Mouse (Mus musculus) hindbrain, embryonic 10.5 days (tissue): ENCODE measurements at regions not wholly inside any gene's neighbourhood (a gene's known extent, or its start where the extent isn't known, plus 50 kb on each side); places are given as distances from the start of the nearest gene placed in this dataset.

Experiments
- DNase-seq: peaks from one replicate; pipeline ENCODE4 v3.0.0-alpha.2; 2017; ENCODE audit warnings: low spot score
- H3K27ac ChIP-seq: fragments of 300-500 bp; sonication (generic); 2 replicates; pipeline ENCODE4 v1.5.1; 2016; ENCODE audit warnings: mild to moderate bottlenecking, moderate library complexity
- H3K27me3 ChIP-seq: fragments of 300-500 bp; sonication (generic); 2 replicates; pipeline ENCODE4 v1.6.1; 2016; ENCODE audit warnings: mild to moderate bottlenecking; ENCODE audit not compliant: poor library complexity, insufficient read depth, severe bottlenecking
- H3K36me3 ChIP-seq: fragments of 300-500 bp; sonication (generic); 2 replicates; pipeline ENCODE4 v1.6.1; 2016; ENCODE audit warnings: mild to moderate bottlenecking, moderate library complexity
- H3K4me1 ChIP-seq: fragments of 300-500 bp; sonication (generic); replicated peaks from 2 replicates; pipeline ENCODE4 v1.6.1; 2016; ENCODE audit warnings: mild to moderate bottlenecking
- H3K4me3 ChIP-seq: fragments of 300-500 bp; sonication (generic); 2 replicates; pipeline ENCODE4 v1.5.1; 2016; ENCODE audit warnings: mild to moderate bottlenecking, moderate library complexity
- H3K9me3 ChIP-seq: fragments of 300-500 bp; sonication (generic); 2 replicates; pipeline ENCODE4 v1.6.1; 2016; ENCODE audit warnings: mild to moderate bottlenecking, moderate library complexity
- WGBS: fragments of 180-500 bp; shearing (Covaris S2); methylation state at CpG from one replicate; pipeline ENCODE4 v1.1.7; 2016; 5-methylcytosine and 5-hydroxymethylcytosine counted together

DNA sequence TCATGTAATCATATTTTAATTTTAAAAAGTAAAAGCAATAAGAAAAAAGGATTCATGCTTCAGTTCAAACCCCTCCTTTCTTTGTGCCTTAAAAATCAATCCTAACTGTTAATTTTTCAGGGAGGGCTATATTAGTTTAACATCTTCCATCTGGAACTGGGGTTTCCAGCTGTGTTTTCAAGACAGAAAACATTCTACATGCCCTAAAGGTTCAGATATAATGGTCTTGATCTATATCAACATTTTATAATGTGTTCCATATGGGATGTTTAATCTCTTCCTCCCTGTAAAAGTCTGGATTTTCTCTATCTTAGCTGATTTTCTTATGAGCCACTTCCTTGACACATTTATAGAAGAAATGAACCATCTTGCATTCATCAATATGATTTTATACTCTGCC lies 205.9 kb upstream of the Grm7 start:
- Histone ChIP-seq H3K27me3 (no peaks in the 10 kb centered on the region), H3K27ac (no peak overlapping the region), H3K36me3 (no peaks in the 10 kb centered on the region), H3K4me1 (no peaks in the 10 kb centered on the region), H3K4me3 (no peak overlapping the region), H3K9me3 (no peaks in the 10 kb centered on the region)
- no peak for DNase-seq

DNA sequence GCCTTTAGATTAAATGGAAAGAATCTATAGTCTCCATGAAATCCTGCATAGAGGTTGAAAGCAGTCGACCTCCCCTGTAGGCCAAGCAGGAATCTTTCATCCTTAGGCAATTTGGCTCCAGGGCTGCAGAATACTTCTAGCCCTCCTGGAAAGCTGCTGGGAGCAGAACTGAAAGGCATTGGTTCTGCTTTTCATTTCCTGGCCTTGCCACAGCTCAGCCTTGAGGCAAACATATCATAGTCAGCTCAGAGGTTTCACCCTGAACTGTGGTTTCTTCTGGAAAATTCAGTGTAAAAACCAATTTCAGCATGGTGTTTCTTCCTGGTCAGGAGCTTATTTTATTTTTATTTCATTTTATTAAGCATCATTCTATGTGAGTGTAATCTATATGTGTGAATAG lies 182.0 kb upstream of the Grm7 start:
- Histone ChIP-seq H3K36me3 (no peaks in the 10 kb centered on the region), H3K9me3 (no peaks in the 10 kb centered on the region), H3K27ac (no peak overlapping the region), H3K4me1 (no peaks in the 10 kb centered on the region), H3K4me3 (no peak overlapping the region), H3K27me3 (no peaks in the 10 kb centered on the region)
- WGBS, result 51% methylated on average over 1 of the region's 1 CpGs
- no peak for DNase-seq

DNA sequence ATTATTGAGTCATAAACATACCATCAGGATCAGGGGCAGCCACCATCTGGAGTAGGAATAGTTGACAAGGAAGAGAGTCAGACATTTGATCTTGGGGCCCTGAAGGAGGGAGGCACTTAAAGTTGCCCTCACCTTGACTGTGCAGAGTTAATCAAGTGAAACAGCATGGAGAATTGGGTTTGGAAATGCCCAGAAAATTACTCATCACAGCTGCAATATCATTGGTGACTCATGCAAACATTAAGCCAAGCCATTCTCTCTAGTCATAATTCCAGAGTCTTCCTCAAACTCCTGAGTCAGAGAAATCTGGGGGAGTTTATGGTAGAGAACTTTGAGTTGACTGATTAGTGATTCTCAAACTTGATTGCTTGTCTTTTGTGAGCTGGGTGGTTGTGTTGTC lies 177.7 kb upstream of the Grm7 start:
- Histone ChIP-seq H3K9me3 (no peaks in the 10 kb centered on the region), H3K36me3 (no peaks in the 10 kb centered on the region), H3K27ac (no peak overlapping the region), H3K4me1 (no peaks in the 10 kb centered on the region), H3K4me3 (no peak overlapping the region), H3K27me3 (no peaks in the 10 kb centered on the region)
- DNase-seq, result no peak

- WGBS, result 78% methylated on average over 2 of the region's 2 CpGs
- H3K36me3 ChIP-seq, result no peaks in the 10 kb centered on the region
- no peak overlapping the region for H3K27ac ChIP-seq
- no peak for DNase-seq
- no peaks in the 10 kb centered on the region for H3K9me3 ChIP-seq
- no peaks in the 10 kb centered on the region for H3K4me1 ChIP-seq
- H3K4me3 ChIP-seq, result no peak overlapping the region
- no peaks in the 10 kb centered on the region for H3K27me3 ChIP-seq
Measured at GRCm38 (mm10) chr6:110505861-110506260, 139.5 kb upstream of the Grm7 start.

- Histone ChIP-seq H3K36me3 (no peaks in the 10 kb centered on the region), H3K9me3 (no peaks in the 10 kb centered on the region), H3K27ac (no peak overlapping the region), H3K4me1 (no peaks in the 10 kb centered on the region), H3K4me3 (no peak overlapping the region), H3K27me3 (no peaks in the 10 kb centered on the region)
- peak; percentile 2 for DNase-seq
Measured at GRCm38 (mm10) chr6:110510494-110510893, 134.9 kb upstream of the Grm7 start.

DNA sequence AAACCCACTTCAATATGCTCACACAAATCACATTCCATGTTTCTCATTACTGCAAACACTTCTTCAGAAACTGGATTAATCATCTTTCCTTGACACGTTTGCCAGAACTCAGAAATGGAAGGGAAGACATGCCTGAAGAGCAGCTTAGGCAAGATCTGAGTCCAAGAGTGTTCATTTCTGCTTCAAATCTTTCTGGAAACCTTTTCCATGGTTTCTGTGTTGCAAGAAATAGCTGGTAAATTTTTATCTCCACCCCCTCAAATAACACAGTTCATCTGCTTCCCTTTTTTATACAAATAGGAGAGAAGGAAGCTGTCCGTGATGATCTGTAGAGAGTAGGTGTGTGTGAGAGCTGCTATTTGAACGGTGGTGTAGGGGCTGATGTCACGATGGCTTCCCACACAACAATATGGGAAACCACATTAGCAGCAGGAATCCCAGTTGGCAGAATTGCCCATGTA lies 106.6 kb upstream of the Grm7 start:
- no peaks in the 10 kb centered on the region for H3K4me1 ChIP-seq
- H3K9me3 ChIP-seq, result no peaks in the 10 kb centered on the region
- H3K27ac ChIP-seq, result no peak overlapping the region
- WGBS, result 89% methylated on average over 4 of the region's 4 CpGs
- DNase-seq, result no peak
- no peaks in the 10 kb centered on the region for H3K27me3 ChIP-seq
- H3K4me3 ChIP-seq, result no peak overlapping the region
- H3K36me3 ChIP-seq, result no peaks in the 10 kb centered on the region

DNA sequence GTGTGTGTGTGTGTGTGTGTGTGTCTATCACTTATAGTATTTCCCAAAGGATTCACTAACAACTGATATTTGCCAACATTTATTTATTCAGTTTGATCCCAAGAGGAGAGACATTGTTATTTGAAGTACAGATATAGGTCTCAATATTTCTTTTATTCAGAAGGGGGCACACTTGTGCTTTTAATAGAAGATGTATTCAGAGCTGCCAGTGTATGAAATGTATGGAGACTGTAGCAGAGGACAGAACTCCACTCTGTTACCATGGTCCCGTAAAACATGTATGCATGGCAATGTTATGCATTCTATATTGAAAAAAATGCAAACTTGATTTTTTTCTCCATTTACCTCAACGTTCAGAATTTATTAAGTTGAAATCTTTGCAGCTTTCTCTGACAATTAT lies 99.8 kb upstream of the Grm7 start:
- DNase-seq, result no peak
- 72% methylated on average over 2 of the region's 2 CpGs for WGBS

DNA sequence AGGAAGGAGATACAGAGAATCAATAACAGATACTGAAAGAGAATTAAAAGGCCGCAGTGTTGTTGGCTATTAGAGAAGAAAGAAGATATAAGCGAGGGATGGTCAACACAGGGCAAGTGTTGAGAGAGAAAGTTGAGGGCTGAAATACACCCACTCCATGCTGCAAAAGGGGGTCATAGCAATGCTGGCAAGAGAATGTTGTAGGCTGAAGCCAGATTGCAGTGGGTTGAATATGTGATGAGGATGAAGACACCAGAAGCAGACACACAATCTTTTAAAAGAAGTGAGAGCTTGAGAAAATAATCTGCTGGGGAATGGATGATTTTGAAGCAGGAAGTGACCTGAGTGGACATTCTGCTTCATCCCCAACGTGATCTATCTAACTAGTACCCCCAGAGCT lies 90.5 kb upstream of the Grm7 start:
- WGBS, result 82% methylated on average over 3 of the region's 3 CpGs
- H3K27me3 ChIP-seq, result no peaks in the 10 kb centered on the region

More for the DNA sequence above, 99.8 kb upstream of the Grm7 start:
- H3K36me3 ChIP-seq, result no peaks in the 10 kb centered on the region
- no peaks in the 10 kb centered on the region for H3K4me1 ChIP-seq
- H3K9me3 ChIP-seq, result no peaks in the 10 kb centered on the region
- H3K4me3 ChIP-seq, result no peak overlapping the region
- H3K27me3 ChIP-seq, result no peaks in the 10 kb centered on the region
- H3K27ac ChIP-seq, result no peak overlapping the region

GRCm38 (mm10) chr6:110559656-110560055 lies 85.7 kb upstream of the Grm7 start:
- Histone ChIP-seq H3K36me3 (no peaks in the 10 kb centered on the region), H3K4me1 (no peaks in the 10 kb centered on the region), H3K4me3 (no peak overlapping the region), H3K27me3 (no peaks in the 10 kb centered on the region), H3K9me3 (no peaks in the 10 kb centered on the region), H3K27ac (no peak overlapping the region)
- WGBS, result 85% methylated on average over 2 of the region's 2 CpGs
- no peak for DNase-seq

More for the DNA sequence above, 90.5 kb upstream of the Grm7 start:
- H3K36me3 ChIP-seq, result no peaks in the 10 kb centered on the region
- H3K4me3 ChIP-seq, result no peak overlapping the region
- H3K4me1 ChIP-seq, result no peaks in the 10 kb centered on the region
- H3K27ac ChIP-seq, result no peak overlapping the region
- DNase-seq, result no peak
- no peaks in the 10 kb centered on the region for H3K9me3 ChIP-seq

DNA sequence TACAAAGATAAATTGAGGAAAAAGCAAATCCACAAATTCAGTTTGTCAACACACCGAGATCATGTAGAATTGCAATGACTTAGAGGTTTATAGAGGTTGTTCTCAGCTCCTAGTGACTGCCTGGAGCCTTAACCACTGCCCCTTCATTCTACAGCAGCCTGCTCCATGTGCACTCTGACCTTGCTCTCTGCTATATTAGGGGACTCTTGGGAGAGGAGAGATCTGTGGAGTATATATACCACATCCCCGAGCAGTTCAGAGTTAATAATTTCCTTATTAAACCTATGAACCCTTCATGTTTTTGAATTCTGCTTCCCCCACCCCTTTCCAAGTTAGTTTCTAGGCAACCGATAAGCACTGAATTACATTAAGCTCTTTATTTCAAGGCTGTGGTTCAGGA lies 85.0 kb upstream of the Grm7 start:
- Histone ChIP-seq H3K9me3 (no peaks in the 10 kb centered on the region), H3K4me3 (no peak overlapping the region), H3K4me1 (no peaks in the 10 kb centered on the region), H3K36me3 (no peaks in the 10 kb centered on the region), H3K27ac (no peak overlapping the region), H3K27me3 (no peaks in the 10 kb centered on the region)
- no peak for DNase-seq
- WGBS, result 80% methylated on average over 3 of the region's 3 CpGs

DNA sequence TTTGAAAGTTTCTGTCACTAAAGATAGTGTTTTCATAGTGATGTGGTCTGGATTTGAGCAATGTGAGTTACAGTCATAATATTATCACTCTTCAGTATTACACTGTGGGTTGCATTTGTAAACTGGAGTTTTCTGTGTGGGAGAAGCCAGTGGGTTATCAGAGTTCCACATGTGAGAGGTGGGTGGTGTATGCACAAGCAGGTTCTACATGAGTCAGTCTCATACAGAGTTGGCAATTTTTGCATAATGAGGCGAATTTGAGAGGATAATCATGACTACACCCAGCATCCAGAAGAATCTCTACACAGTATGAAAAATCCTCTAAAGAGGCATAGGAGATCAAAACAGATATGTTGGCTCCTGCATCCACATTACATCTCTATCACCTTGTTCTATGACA lies 68.2 kb upstream of the Grm7 start:
- no peaks in the 10 kb centered on the region for H3K4me1 ChIP-seq
- no peaks in the 10 kb centered on the region for H3K9me3 ChIP-seq
- H3K27ac ChIP-seq, result no peak overlapping the region
- no peaks in the 10 kb centered on the region for H3K36me3 ChIP-seq
- no peak overlapping the region for H3K4me3 ChIP-seq
- DNase-seq, result no peak
- 46% methylated on average over 1 of the region's 1 CpGs for WGBS
- no peaks in the 10 kb centered on the region for H3K27me3 ChIP-seq
